Mouse (Mus musculus) embryonic facial prominence, embryonic 14.5 days (tissue): ENCODE data around the gene Tes. TPM values are rescaled to one million over a fixed set of nuclear protein-coding genes. Genes with fewer than 3 reads are reported as not detected.

Source experiments
- ATAC-seq: fragments of 200-750 bp; cut with Nextera tagmentation; 2 replicates; pipeline ENCODE4 v1.8.0; 2017; ENCODE audit warnings: low read depth, moderate number of reproducible peaks, moderate TSS enrichment
- DNase-seq: peaks from one replicate; pipeline ENCODE4 v3.0.0-alpha.2; 2015; ENCODE audit warnings: low spot score
- H3K27ac ChIP-seq: fragments of 300-500 bp; sonication (generic); replicated peaks from 2 replicates; pipeline ENCODE4 v1.5.1; 2014; ENCODE audit warnings: low read depth, mild to moderate bottlenecking, low read length, moderate library complexity
- H3K27me3 ChIP-seq: fragments of 300-500 bp; sonication (generic); replicated peaks from 2 replicates; pipeline ENCODE4 v1.6.1; 2014; ENCODE audit warnings: low read length; ENCODE audit not compliant: control insufficient read depth, insufficient read depth
- H3K36me3 ChIP-seq: fragments of 300-500 bp; sonication (generic); 2 replicates; pipeline ENCODE4 v1.6.1; 2014; ENCODE audit warnings: low read length, mixed read lengths; ENCODE audit not compliant: control insufficient read depth, insufficient read depth
- H3K4me1 ChIP-seq: fragments of 300-500 bp; sonication (generic); 2 replicates; pipeline ENCODE4 v1.6.1; 2014; ENCODE audit warnings: antibody characterized with exemption, low read length; ENCODE audit not compliant: control insufficient read depth, insufficient read depth
- H3K4me2 ChIP-seq: fragments of 300-500 bp; sonication (generic); 2 replicates; pipeline ENCODE4 v1.6.1; 2014; ENCODE audit warnings: low read depth, mild to moderate bottlenecking, low read length, moderate library complexity, mixed read lengths
- H3K4me3 ChIP-seq: fragments of 300-500 bp; sonication (generic); 2 replicates; pipeline ENCODE4 v1.5.1; 2014; ENCODE audit warnings: low read depth, mild to moderate bottlenecking, low read length
- H3K9ac ChIP-seq: fragments of 300-500 bp; sonication (generic); 2 replicates; pipeline ENCODE4 v1.6.1; 2014; ENCODE audit warnings: low read depth, mild to moderate bottlenecking, low read length, moderate library complexity, mixed read lengths
- H3K9me3 ChIP-seq: fragments of 300-500 bp; sonication (generic); 2 replicates; pipeline ENCODE4 v1.6.1; 2016; ENCODE audit warnings: low read length; ENCODE audit not compliant: control insufficient read depth
- WGBS: fragments of 180-500 bp; shearing (Covaris S2); extraction: QIAGEN DNeasy Blood & Tissue Kit; methylation state at CpG from one replicate; pipeline ENCODE4 v1.1.7; 2014; 5-methylcytosine and 5-hydroxymethylcytosine counted together
- polyA plus RNA-seq: library from polyadenylated mRNA; unstranded; fragments of >200 nt; fragmentation: Nextera tagmentation; extraction: Ambion mirVana; gene quantifications from 2 replicates; pipeline ENCODE4 v1.2.1, GENCODE M21; 2014

Tes gene
- polyA plus RNA-seq, 1 experiment from 2014 or later: 36.0 TPM

DNA sequence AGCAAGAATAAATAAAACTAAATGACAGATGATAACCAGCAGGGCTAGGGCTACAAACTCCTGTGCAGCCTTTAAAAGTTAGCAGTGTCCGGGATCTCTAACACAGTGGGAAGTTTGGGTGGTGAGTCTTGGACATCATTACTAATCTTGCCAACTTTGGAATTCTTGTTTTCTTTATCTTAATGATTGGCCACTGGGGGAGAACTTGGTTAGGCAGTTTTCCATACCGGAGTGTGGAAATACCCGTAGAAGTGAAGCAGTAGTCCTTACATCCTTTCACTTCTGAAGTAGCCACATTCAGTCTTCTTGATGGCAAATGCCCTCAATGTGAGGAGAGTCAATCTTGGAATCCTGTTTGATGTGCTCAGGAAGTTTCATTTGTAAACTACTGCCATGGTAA is 7.0 kb downstream of the Tes start:
- Histone ChIP-seq H3K27ac (no peak overlapping the region), H3K4me3 (no peak overlapping the region), H3K36me3 (no peaks in the 10 kb centered on the region), H3K4me2 (no peak overlapping the region), H3K27me3 (no peaks in the 10 kb centered on the region), H3K4me1 (peaks cover 7% of the 10 kb centered on the region; the same call in 1 of the 2 replicates), H3K9ac (no peak overlapping the region), H3K9me3 (no peaks in the 10 kb centered on the region)
- ATAC-seq (no peak), DNase-seq (no peak)
- 93% methylated on average over 3 of the region's 3 CpGs for WGBS

DNA sequence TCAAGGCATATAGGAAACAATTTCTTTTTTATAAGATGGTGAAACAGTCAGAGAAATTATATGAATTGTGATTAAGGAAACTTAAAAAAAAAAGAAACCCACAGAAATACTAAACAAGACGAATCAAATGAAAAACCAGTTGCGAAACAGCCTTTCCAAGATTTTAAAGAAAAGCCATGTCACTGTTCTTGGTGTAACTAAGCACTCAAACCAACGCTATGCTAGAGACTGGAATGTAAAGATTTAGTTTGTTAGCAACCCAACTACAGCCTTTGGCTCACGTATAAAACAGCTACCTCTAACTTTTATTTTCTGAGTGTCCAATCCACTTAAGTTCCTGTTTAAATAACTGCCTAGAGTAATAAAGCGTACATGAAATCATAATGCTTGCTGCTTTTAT is 7.4 kb downstream of the Tes start:
- ATAC-seq (no peak), DNase-seq (no peak)
- no peak overlapping the region for H3K9ac ChIP-seq
- no peaks in the 10 kb centered on the region for H3K9me3 ChIP-seq
- 80% methylated on average over 5 of the region's 5 CpGs for WGBS
- no peaks in the 10 kb centered on the region for H3K36me3 ChIP-seq
- no peak overlapping the region for H3K4me3 ChIP-seq
- H3K27ac ChIP-seq: no peak overlapping the region
- peaks cover 10% of the 10 kb centered on the region for H3K4me1 ChIP-seq
- no peak overlapping the region for H3K4me2 ChIP-seq
- no peaks in the 10 kb centered on the region for H3K27me3 ChIP-seq

DNA sequence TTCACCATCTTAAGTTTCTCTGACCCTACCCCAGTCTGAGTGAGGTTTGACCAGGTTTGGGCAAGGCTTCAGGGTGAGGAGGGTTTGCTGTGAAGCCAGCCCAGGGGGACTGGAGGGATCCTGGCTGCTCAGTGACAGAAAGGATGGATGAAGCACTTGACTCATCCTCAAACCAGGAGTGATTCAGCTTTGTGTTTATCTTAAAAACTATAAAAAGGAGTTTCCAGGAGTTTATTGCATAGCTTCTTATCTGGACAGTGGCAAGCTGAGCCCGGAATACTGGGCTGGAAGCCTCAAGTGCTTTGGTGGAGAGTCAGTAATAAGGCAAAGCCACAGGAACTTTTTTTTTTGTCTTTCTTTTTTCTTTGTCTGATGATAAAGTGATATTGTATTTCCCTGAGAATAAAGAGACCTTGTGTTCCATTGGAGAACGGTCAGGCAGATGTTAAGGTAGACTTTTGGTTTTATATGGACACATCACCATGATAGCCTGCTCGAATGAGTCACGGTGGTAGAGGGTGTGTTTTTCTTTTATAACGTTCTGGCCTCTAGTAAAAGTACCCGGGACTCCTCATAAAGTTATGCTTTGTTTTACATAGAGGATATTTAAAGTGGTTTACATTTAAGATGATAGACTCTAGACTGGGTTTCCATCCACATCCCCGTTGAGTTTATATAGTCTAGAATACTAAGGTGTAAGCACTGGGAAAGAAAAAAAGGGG is 8.0 kb downstream of the Tes start:
- H3K27ac ChIP-seq: no peak overlapping the region
- no peak overlapping the region for H3K4me2 ChIP-seq
- DNase-seq: no peak
- H3K9me3 ChIP-seq: no peaks in the 10 kb centered on the region
- 79% methylated on average over 7 of the region's 7 CpGs for WGBS
- no peak for ATAC-seq
- no peak overlapping the region for H3K9ac ChIP-seq
- no peaks in the 10 kb centered on the region for H3K27me3 ChIP-seq
- H3K36me3 ChIP-seq: no peaks in the 10 kb centered on the region
- no peak overlapping the region for H3K4me3 ChIP-seq
- H3K4me1 ChIP-seq: peaks cover 12% of the 10 kb centered on the region

DNA sequence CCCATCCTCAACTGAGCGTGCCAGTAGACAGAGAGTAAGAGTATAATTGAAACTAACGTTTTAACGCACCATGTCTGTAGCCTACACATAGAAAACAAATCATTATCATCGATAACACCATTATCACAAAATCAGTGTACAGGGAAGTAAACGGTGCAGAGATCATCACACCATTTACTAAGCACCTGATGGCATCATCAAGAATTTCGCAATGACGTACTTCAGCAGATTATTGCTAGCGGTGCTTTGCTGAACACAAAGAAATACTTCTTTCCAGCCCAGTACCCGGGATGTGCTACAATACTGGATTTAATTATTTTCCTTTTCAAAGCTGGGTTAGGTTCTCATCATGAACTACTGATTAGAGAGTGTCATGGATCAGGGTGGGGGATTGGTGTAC is 12.3 kb downstream of the Tes start:
- no peak overlapping the region for H3K4me2 ChIP-seq
- no peak overlapping the region for H3K4me3 ChIP-seq
- no peaks in the 10 kb centered on the region for H3K27me3 ChIP-seq
- DNase-seq: peak; percentile 16
- no peaks in the 10 kb centered on the region for H3K36me3 ChIP-seq
- no peak overlapping the region for H3K9ac ChIP-seq
- no peak for ATAC-seq
- H3K9me3 ChIP-seq: no peaks in the 10 kb centered on the region
- H3K27ac ChIP-seq: no peak overlapping the region
- WGBS: 68% methylated on average over 9 of the region's 9 CpGs
- peaks cover 16% of the 10 kb centered on the region for H3K4me1 ChIP-seq

DNA sequence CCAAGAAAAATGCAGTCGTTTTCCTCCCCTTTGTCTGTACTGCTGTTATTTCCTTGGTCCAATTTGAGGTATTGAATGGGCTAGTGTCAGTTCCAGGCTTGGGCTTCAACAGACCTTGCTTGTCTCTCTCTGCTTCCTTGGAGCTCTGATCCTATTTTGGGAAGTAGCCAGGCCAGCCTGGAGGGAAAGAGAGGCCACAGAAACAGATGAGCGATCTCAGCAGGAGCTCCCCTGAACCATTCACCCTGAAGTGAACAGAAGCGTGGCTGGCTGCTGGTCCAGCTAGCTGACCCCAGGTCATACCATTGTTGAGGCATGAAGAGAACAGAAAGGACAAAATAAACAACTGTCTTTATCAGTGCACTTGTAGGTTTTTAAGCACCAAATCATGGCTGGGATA is 12.8 kb downstream of the Tes start:
- Histone ChIP-seq H3K9me3 (no peaks in the 10 kb centered on the region), H3K4me1 (peaks cover 16% of the 10 kb centered on the region), H3K27ac (no peak overlapping the region), H3K4me2 (no peak overlapping the region), H3K36me3 (no peaks in the 10 kb centered on the region), H3K27me3 (no peaks in the 10 kb centered on the region), H3K9ac (no peak overlapping the region; the same call in 1 of the 2 replicates), H3K4me3 (no peak overlapping the region)
- ATAC-seq (0 out of 2 replicates have a peak, but pooled peaks have one; percentile 15), DNase-seq (peak; percentile 61)
- WGBS: 24% methylated on average over 3 of the region's 3 CpGs

DNA sequence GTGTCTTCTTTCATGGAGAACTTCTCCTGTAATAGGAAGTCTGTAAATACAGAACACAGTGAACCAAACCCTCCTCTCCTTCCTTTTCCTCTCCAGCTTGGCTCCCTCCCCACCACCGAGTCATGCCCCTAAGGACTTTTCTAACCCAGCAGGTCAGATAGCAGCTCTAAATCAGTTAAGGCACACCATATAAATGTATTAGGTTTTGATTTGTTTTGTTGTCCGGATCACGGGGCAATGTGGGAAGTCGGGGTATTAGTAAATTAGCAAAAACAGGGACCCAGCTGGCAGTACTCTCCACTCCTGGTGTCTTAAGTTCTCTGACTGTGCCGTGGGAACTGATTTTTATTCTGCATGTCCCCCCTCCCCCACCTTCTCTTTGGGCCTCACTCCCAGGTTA is 14.4 kb downstream of the Tes start:
- Histone ChIP-seq H3K4me2 (no peak overlapping the region), H3K4me3 (no peak overlapping the region), H3K27ac (no peak overlapping the region; the same call in 1 of the 2 replicates), H3K4me1 (peaks cover 16% of the 10 kb centered on the region), H3K9me3 (no peaks in the 10 kb centered on the region), H3K27me3 (no peaks in the 10 kb centered on the region), H3K36me3 (no peaks in the 10 kb centered on the region), H3K9ac (no peak overlapping the region)
- ATAC-seq: no peak
- DNase-seq: peak; percentile 19
- WGBS: 24% methylated on average over 5 of the region's 5 CpGs

DNA sequence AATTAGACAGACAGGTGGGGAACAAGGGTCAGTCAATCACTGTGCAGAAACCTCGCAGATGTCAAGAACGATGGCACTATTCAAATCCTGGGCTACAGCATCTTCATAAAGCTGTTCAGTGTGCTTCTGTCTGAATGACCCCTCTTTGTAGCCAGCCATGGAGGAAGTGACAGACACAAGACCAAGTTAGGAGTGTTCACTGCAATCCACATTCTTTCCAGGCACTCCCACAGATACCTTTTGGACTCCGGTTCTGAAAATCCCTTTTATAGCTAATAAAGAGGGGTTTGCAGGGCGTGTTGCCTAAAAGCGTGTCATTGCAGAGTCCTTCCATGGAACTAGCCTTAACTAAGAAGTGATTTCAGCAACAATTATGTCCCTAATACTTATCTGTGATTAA is 14.9 kb downstream of the Tes start:
- WGBS: 56% methylated on average over 5 of the region's 5 CpGs
- Histone ChIP-seq H3K36me3 (no peaks in the 10 kb centered on the region), H3K4me3 (no peak overlapping the region), H3K4me1 (peaks cover 16% of the 10 kb centered on the region), H3K4me2 (no peak overlapping the region), H3K27me3 (no peaks in the 10 kb centered on the region), H3K9me3 (no peaks in the 10 kb centered on the region), H3K27ac (no peak overlapping the region; the same call in 1 of the 2 replicates), H3K9ac (no peak overlapping the region)
- no peak for DNase-seq
- no peak for ATAC-seq

DNA sequence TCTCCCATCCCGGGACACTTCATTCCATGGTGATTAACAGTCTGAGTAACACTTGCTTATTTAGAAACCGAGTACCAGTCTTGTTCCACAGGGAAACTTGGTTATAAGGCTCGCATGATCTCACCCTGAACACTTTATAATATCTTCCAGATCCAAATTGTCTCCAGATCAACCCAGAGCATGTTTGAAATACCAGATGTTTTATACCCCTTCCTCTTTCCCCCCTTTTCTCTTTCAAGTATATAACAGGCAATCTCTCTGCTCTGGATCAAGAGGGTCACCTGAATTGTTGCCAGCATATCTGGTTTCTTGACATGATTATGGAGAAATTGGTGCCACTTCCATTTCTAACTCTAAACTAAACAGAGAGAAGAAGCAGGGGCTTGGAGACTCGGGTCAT is 17.3 kb downstream of the Tes start:
- Histone ChIP-seq H3K36me3 (no peaks in the 10 kb centered on the region), H3K9me3 (no peaks in the 10 kb centered on the region), H3K27ac (no peak overlapping the region; the same call in 1 of the 2 replicates), H3K4me1 (peaks cover 14% of the 10 kb centered on the region), H3K27me3 (no peaks in the 10 kb centered on the region), H3K9ac (no peak overlapping the region), H3K4me2 (no peak overlapping the region), H3K4me3 (no peak overlapping the region)
- peak; percentile 59 for DNase-seq
- WGBS: 33% methylated on average over 4 of the region's 4 CpGs
- peak; percentile 70 for ATAC-seq

DNA sequence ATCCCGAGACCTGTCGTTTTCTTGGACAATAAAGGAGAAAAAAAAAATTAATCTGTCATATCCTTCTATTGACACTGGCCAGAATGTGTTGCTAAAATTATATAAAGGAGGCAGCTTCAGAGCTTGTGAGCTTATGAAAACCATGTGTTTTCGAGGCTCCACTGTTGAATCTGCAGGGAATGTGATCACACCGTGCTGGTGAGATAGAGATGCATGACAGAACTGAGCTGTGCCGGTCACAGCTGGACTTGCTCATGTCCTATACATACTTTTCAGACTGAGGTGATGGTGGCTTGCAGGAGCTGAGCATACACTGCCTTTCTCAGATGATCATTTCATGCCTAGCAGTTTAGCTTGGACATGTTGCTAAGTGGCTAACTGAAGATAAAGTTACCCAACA is 17.9 kb downstream of the Tes start:
- no peak overlapping the region for H3K4me3 ChIP-seq
- H3K27me3 ChIP-seq: no peaks in the 10 kb centered on the region
- peaks cover 8% of the 10 kb centered on the region for H3K4me1 ChIP-seq
- H3K36me3 ChIP-seq: no peaks in the 10 kb centered on the region
- ATAC-seq (peak; percentile 36; the same call in 1 of the 2 replicates), DNase-seq (peak; percentile 65)
- no peak overlapping the region for H3K4me2 ChIP-seq
- 43% methylated on average over 5 of the region's 5 CpGs for whole genome bisulfite sequencing
- H3K9me3 ChIP-seq: no peaks in the 10 kb centered on the region
- H3K27ac ChIP-seq: peak overlapping the region; percentile 33; the same call in 1 of the 2 replicates
- H3K9ac ChIP-seq: no peak overlapping the region
